In the genomic region with DNA sequence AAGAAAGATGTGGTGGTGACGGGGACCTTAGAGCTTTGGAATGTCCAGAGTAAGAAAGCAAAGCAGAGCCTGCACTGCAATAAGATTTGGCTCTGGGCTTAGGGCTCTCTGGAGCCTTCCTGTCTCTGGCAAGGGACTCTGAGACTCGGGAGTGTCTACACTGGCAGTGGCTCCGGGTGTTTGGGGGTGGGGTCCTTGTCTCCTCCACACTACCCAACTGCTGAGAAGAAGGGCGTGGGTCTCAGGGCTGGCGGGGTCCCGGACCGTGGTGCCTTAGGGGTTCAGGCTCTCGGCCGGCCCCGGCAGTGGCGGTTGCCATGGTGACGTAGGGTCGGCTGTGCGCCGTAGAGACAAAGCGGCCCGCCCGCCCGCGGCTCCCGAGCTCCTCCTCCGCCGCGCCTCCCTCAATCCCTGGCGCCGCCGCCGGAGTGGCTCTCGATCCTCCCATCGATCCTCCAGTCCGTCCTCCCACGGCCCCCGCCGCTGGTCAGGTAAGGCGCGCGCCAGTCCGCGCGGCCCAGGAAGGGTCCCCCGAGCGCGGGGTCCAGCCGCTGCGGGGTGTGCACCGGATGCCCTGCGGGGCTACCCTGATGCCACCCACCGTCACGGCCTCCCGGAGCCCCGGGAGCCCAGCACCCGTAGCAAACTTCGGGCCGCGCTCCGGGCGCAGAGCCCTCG, we compare ENCODE assay signal across 8 mouse cellular contexts. TPM values are rescaled to one million over a fixed set of nuclear protein-coding genes. Genes with fewer than 3 reads are reported as not detected.
DNase-seq lines count a peak whose midpoint lies in the region; ATAC-seq and TF ChIP-seq lines count a peak whose summit lies in the region.

A gene (plus strand): TSS at position 134 of the 678 bp plus-strand sequence.

- H3K4me3 ChIP-seq in C2C12 (ENCODE audit: insufficient read depth, poor library complexity, severe bottlenecking) = peak within 1 kb of the TSS; percentile 11
- H3K4me3 ChIP-seq in bone marrow macrophage, adult 2 months (ENCODE audit: insufficient read depth, low read length) = peak within 1 kb of the TSS; percentile 47
- peak within 1 kb of the TSS; percentile 72 for H3K4me3 ChIP-seq in embryonic facial prominence, embryonic 14.5 days (ENCODE audit: low read depth, low read length)
- H3K4me3 ChIP-seq in heart, embryonic 10.5 days = peak within 1 kb of the TSS; percentile 72
- H3K4me3 ChIP-seq in kidney, embryonic 14.5 days (ENCODE audit: low read length) = peak within 1 kb of the TSS; percentile 75
- H3K4me3 ChIP-seq in limb, embryonic 15.5 days = peak within 1 kb of the TSS; percentile 78
- H3K4me3 ChIP-seq in midbrain, postnatal 0 days (ENCODE audit: low read depth, low read length) = peak within 1 kb of the TSS; percentile 82
- peak within 1 kb of the TSS; percentile 61 for H3K4me3 ChIP-seq in stomach, postnatal 0 days (ENCODE audit: low read depth, low read length)

- TF ChIP-seq POLR2A in bone marrow macrophage, adult 2 months (IDR thresholded peaks at IDR 0.05; ENCODE audit: borderline replicate concordance, low read depth, low read length) = no peak

- ATAC-seq in embryonic facial prominence, embryonic 14.5 days (ENCODE audit: low read depth) = peak; percentile 93
- ATAC-seq in kidney, embryonic 14.5 days (ENCODE audit: low FRiP score, low TSS enrichment) = peak; percentile 94
- ATAC-seq in limb, embryonic 15.5 days (ENCODE audit: insufficient number of reproducible peaks, low FRiP score, low TSS enrichment, low read depth) = peak; percentile 85
- peak; percentile 90 for ATAC-seq in midbrain, postnatal 0 days (ENCODE audit: low FRiP score)
- ATAC-seq in stomach, postnatal 0 days (ENCODE audit: low FRiP score, low TSS enrichment) = peak; percentile 79

- H3K79me3 ChIP-seq in C2C12 (ENCODE audit: low read depth) = no peaks in the 10 kb centered on the region

- H3ac ChIP-seq in C2C12 (ENCODE audit: control insufficient read depth, insufficient read length, low read depth) = peak within 1 kb of the TSS; percentile 61

- no peak within 1 kb of the TSS for H3K27ac ChIP-seq in bone marrow macrophage, adult 2 months (ENCODE audit: insufficient read depth, low read depth, low read length)
- peak within 1 kb of the TSS; percentile 62; the same call in 1 of the 2 replicates for H3K27ac ChIP-seq in embryonic facial prominence, embryonic 14.5 days (replicated peaks; ENCODE audit: low read depth, low read length)
- H3K27ac ChIP-seq in heart, embryonic 10.5 days = peak within 1 kb of the TSS; percentile 81
- no peak within 1 kb of the TSS for H3K27ac ChIP-seq in kidney, embryonic 14.5 days (ENCODE audit: low read depth, low read length)
- H3K27ac ChIP-seq in limb, embryonic 15.5 days = peak within 1 kb of the TSS; percentile 69
- H3K27ac ChIP-seq in midbrain, postnatal 0 days (ENCODE audit: low read depth, low read length) = peak within 1 kb of the TSS; percentile 73
- H3K27ac ChIP-seq in stomach, postnatal 0 days (replicated peaks) = 0 out of 2 replicates have a peak within 1 kb of the TSS, but pooled peaks have one; percentile 18

- H3K36me3 ChIP-seq in C2C12 (ENCODE audit: control insufficient read depth, insufficient read depth) = no peaks in the 10 kb centered on the region
- no peaks in the 10 kb centered on the region for H3K36me3 ChIP-seq in embryonic facial prominence, embryonic 14.5 days (ENCODE audit: control insufficient read depth, insufficient read depth, low read length)
- H3K36me3 ChIP-seq in heart, embryonic 10.5 days = no peaks in the 10 kb centered on the region
- no peaks in the 10 kb centered on the region for H3K36me3 ChIP-seq in kidney, embryonic 14.5 days (ENCODE audit: control insufficient read depth, insufficient read depth, low read length)
- no peaks in the 10 kb centered on the region for H3K36me3 ChIP-seq in limb, embryonic 15.5 days
- no peaks in the 10 kb centered on the region for H3K36me3 ChIP-seq in midbrain, postnatal 0 days (ENCODE audit: insufficient read depth, low read length)
- no peaks in the 10 kb centered on the region; the same call in 1 of the 2 replicates for H3K36me3 ChIP-seq in stomach, postnatal 0 days (ENCODE audit: control insufficient read depth, insufficient read depth, low read length)

- DNase-seq in embryonic facial prominence, embryonic 14.5 days (ENCODE audit: low spot score) = peak; percentile 94
- DNase-seq in heart, embryonic 10.5 days (ENCODE audit: low spot score) = peak; percentile 89
- peak; percentile 88 for DNase-seq in midbrain, postnatal 0 days (ENCODE audit: low spot score)
- DNase-seq in stomach, postnatal 0 days (ENCODE audit: low spot score) = peak; percentile 65

- WGBS in embryonic facial prominence, embryonic 14.5 days = under 1% methylated on average over 33 of the region's 58 CpGs
- WGBS in heart, embryonic 10.5 days = under 1% methylated on average over 51 of the region's 58 CpGs
- under 1% methylated on average over 55 of the region's 58 CpGs for WGBS in kidney, embryonic 14.5 days
- WGBS in limb, embryonic 15.5 days = 1% methylated on average over 57 of the region's 58 CpGs
- under 1% methylated on average over 56 of the region's 58 CpGs for WGBS in midbrain, postnatal 0 days
- 1% methylated on average over 45 of the region's 58 CpGs for WGBS in stomach, postnatal 0 days

- no peak for TF ChIP-seq CTCF in C2C12 (IDR thresholded peaks at IDR 0.05; ENCODE audit: control insufficient read depth, insufficient read depth, insufficient read length)
- no peak for TF ChIP-seq CTCF in bone marrow macrophage, adult 2 months (IDR thresholded peaks at IDR 0.05; ENCODE audit: low read depth, low read length)
- no peak for TF ChIP-seq CTCF in midbrain, postnatal 0 days (IDR thresholded peaks at IDR 0.05)
- TF ChIP-seq CTCF in stomach, postnatal 0 days (IDR thresholded peaks at IDR 0.05; ENCODE audit: low read depth) = no peak

- peak within 1 kb of the TSS; percentile 83 for H3K4me2 ChIP-seq in embryonic facial prominence, embryonic 14.5 days (ENCODE audit: low read depth, low read length)
- H3K4me2 ChIP-seq in kidney, embryonic 14.5 days (replicated peaks; ENCODE audit: low read depth, low read length) = peak within 1 kb of the TSS; percentile 98
- peak within 1 kb of the TSS; percentile 90 for H3K4me2 ChIP-seq in limb, embryonic 15.5 days
- H3K4me2 ChIP-seq in midbrain, postnatal 0 days (ENCODE audit: low read depth, low read length, poor library complexity, severe bottlenecking) = peak within 1 kb of the TSS; percentile 78
- peak within 1 kb of the TSS; percentile 95 for H3K4me2 ChIP-seq in stomach, postnatal 0 days (replicated peaks; ENCODE audit: low read depth)

- no peaks in the 10 kb centered on the region for H3K4me1 ChIP-seq in bone marrow macrophage, adult 2 months (ENCODE audit: control insufficient read depth, insufficient read depth, low read length)
- H3K4me1 ChIP-seq in embryonic facial prominence, embryonic 14.5 days (ENCODE audit: control insufficient read depth, insufficient read depth, low read length) = peaks cover 11% of the 10 kb centered on the region; the same call in 1 of the 2 replicates
- H3K4me1 ChIP-seq in heart, embryonic 10.5 days = peaks cover 16% of the 10 kb centered on the region
- 0 out of 2 replicates have a peak, but pooled peaks cover 5% of the 10 kb centered on the region for H3K4me1 ChIP-seq in kidney, embryonic 14.5 days (ENCODE audit: control insufficient read depth, insufficient read depth, low read length)
- H3K4me1 ChIP-seq in limb, embryonic 15.5 days = peaks cover 18% of the 10 kb centered on the region
- H3K4me1 ChIP-seq in midbrain, postnatal 0 days (ENCODE audit: insufficient read depth, low read length) = peaks cover 7% of the 10 kb centered on the region; the same call in 1 of the 2 replicates
- no peaks in the 10 kb centered on the region for H3K4me1 ChIP-seq in stomach, postnatal 0 days (replicated peaks; ENCODE audit: control insufficient read depth, insufficient read depth)

- H3K9ac ChIP-seq in embryonic facial prominence, embryonic 14.5 days (ENCODE audit: low read depth, low read length) = peak within 1 kb of the TSS; percentile 85
- peak within 1 kb of the TSS; percentile 74 for H3K9ac ChIP-seq in kidney, embryonic 14.5 days (ENCODE audit: low read depth, low read length)
- peak within 1 kb of the TSS; percentile 75 for H3K9ac ChIP-seq in limb, embryonic 15.5 days
- H3K9ac ChIP-seq in midbrain, postnatal 0 days (replicated peaks; ENCODE audit: low read length, poor library complexity, severe bottlenecking) = peak within 1 kb of the TSS; percentile 89
- H3K9ac ChIP-seq in stomach, postnatal 0 days (ENCODE audit: low read length) = peak within 1 kb of the TSS; percentile 59

- H3K27me3 ChIP-seq in C2C12 (ENCODE audit: control insufficient read depth, insufficient read depth, insufficient read length) = peaks cover 13% of the 10 kb centered on the region
- H3K27me3 ChIP-seq in embryonic facial prominence, embryonic 14.5 days (replicated peaks; ENCODE audit: control insufficient read depth, insufficient read depth, low read length) = no peaks in the 10 kb centered on the region
- peaks cover 22% of the 10 kb centered on the region for H3K27me3 ChIP-seq in heart, embryonic 10.5 days (ENCODE audit: insufficient read depth, poor library complexity, severe bottlenecking)
- H3K27me3 ChIP-seq in kidney, embryonic 14.5 days (ENCODE audit: control insufficient read depth, insufficient read depth, low read length) = peaks cover 11% of the 10 kb centered on the region
- H3K27me3 ChIP-seq in limb, embryonic 15.5 days = no peaks in the 10 kb centered on the region
- H3K27me3 ChIP-seq in midbrain, postnatal 0 days (ENCODE audit: insufficient read depth, low read length) = no peaks in the 10 kb centered on the region
- no peaks in the 10 kb centered on the region for H3K27me3 ChIP-seq in stomach, postnatal 0 days (ENCODE audit: control insufficient read depth, insufficient read depth, low read length)

- H3K79me2 ChIP-seq in C2C12 (ENCODE audit: control insufficient read depth, insufficient read depth) = no peaks in the 10 kb centered on the region

- no peaks in the 10 kb centered on the region for H3K9me3 ChIP-seq in embryonic facial prominence, embryonic 14.5 days (ENCODE audit: control insufficient read depth, low read length)
- H3K9me3 ChIP-seq in heart, embryonic 10.5 days = no peaks in the 10 kb centered on the region
- no peaks in the 10 kb centered on the region for H3K9me3 ChIP-seq in kidney, embryonic 14.5 days (ENCODE audit: control insufficient read depth, low read length)
- H3K9me3 ChIP-seq in limb, embryonic 15.5 days = no peaks in the 10 kb centered on the region
- no peaks in the 10 kb centered on the region for H3K9me3 ChIP-seq in midbrain, postnatal 0 days (ENCODE audit: low read length)
- no peaks in the 10 kb centered on the region for H3K9me3 ChIP-seq in stomach, postnatal 0 days (ENCODE audit: control insufficient read depth, low read length)

- no peak for TF ChIP-seq EP300 in stomach, postnatal 0 days (optimal IDR thresholded peaks at IDR 0.05)

RNA-seq across cellular contexts. Expression of the gene that starts here (rescaled TPM):
- polyA plus RNA-seq in C2C12 (2012; fragmentation: generic; extraction: Trizol) = 0.01 TPM
- polyA plus RNA-seq in bone marrow macrophage, adult 2 months (2012; ENCODE audit: insufficient read depth, insufficient read length, missing spikeins) = not detected in 2 replicates
- polyA plus RNA-seq in embryonic facial prominence, embryonic 14.5 days (2014; fragmentation: Nextera tagmentation; extraction: Ambion mirVana) = 7.8 and 8.2 TPM in 2 replicates
- 1.4 and 1.5 TPM in 2 replicates for polyA plus RNA-seq in heart, embryonic 10.5 days (2016; fragmentation: Nextera tagmentation; extraction: Ambion mirVana)
- polyA plus RNA-seq in kidney, embryonic 14.5 days (2014; fragmentation: Nextera tagmentation; extraction: Ambion mirVana) = 1.5 and 1.9 TPM in 2 replicates
- 6.6 TPM in 2 replicates for polyA plus RNA-seq in limb, embryonic 15.5 days (2015; fragmentation: Nextera tagmentation; extraction: Ambion mirVana)
- 6.0 and 10.2 TPM in 2 replicates for total RNA-seq in midbrain, postnatal 0 days (2014; rRNA removed)
- polyA plus RNA-seq in midbrain, postnatal 0 days (2015; fragmentation: Nextera tagmentation; extraction: Ambion mirVana) = 22.2 and 25.5 TPM in 2 replicates
- 0.33 and 0.38 TPM in 2 replicates for polyA plus RNA-seq in stomach, postnatal 0 days (2015; fragmentation: Nextera tagmentation; extraction: Ambion mirVana)

Comparison
In these comparisons a context has a peak if more than half of its experiments do, and no peak if none do; other contexts are left out.
1. Peak in DNase-seq, ATAC-seq, H3K4me3 ChIP-seq, H3K27ac ChIP-seq, H3K9ac ChIP-seq and H3K4me2 ChIP-seq in stomach, postnatal 0 days; RNA of the gene not detected or under 1 TPM.
2. H3K4me3 ChIP-seq: peak in every context shown above with its lines; median percentile 82 in midbrain, postnatal 0 days; 78 in limb, embryonic 15.5 days; 75 in kidney, embryonic 14.5 days; 72 in embryonic facial prominence, embryonic 14.5 days; 72 in heart, embryonic 10.5 days; 61 in stomach, postnatal 0 days; 47 in bone marrow macrophage, adult 2 months; 11 in C2C12.
3. H3K27ac ChIP-seq: peak in embryonic facial prominence, embryonic 14.5 days (single experiment), heart, embryonic 10.5 days (single experiment), limb, embryonic 15.5 days (single experiment) and midbrain, postnatal 0 days (single experiment); none in bone marrow macrophage, adult 2 months (single experiment) and kidney, embryonic 14.5 days (single experiment).
4. Peak in every context shown above with its lines, with median percentiles within 50 percentile points of each other: ATAC-seq, DNase-seq, H3K4me2 ChIP-seq and H3K9ac ChIP-seq.